Mouse (Mus musculus): ENCODE results near the gene Sptan1.

GRCm38 (mm10) chr2:30063235-30063634 is 97.9 kb downstream of the Sptan1 start:
- no peak for TF ChIP-seq CTCF (IDR thresholded peaks at IDR 0.05; ENCODE audit: borderline replicate concordance, insufficient read depth, low read depth, low read length)
- TF ChIP-seq POLR2A (IDR thresholded peaks at IDR 0.05; ENCODE audit: borderline replicate concordance, insufficient read depth, low read length) = no peak
